Mouse (Mus musculus): ENCODE measurements around the gene Gmfb. TPM values are rescaled to one million over a fixed set of nuclear protein-coding genes. Genes with fewer than 3 reads are reported as not detected.
"Not testable (repeated sequence)": the region's sequence is repeated elsewhere in the genome, so short reads cannot be mapped to it uniquely, and the experiment has no call there.

Gmfb gene
- polyA plus RNA-seq, 1 experiment from 2014 or later = 121 TPM

DNA sequence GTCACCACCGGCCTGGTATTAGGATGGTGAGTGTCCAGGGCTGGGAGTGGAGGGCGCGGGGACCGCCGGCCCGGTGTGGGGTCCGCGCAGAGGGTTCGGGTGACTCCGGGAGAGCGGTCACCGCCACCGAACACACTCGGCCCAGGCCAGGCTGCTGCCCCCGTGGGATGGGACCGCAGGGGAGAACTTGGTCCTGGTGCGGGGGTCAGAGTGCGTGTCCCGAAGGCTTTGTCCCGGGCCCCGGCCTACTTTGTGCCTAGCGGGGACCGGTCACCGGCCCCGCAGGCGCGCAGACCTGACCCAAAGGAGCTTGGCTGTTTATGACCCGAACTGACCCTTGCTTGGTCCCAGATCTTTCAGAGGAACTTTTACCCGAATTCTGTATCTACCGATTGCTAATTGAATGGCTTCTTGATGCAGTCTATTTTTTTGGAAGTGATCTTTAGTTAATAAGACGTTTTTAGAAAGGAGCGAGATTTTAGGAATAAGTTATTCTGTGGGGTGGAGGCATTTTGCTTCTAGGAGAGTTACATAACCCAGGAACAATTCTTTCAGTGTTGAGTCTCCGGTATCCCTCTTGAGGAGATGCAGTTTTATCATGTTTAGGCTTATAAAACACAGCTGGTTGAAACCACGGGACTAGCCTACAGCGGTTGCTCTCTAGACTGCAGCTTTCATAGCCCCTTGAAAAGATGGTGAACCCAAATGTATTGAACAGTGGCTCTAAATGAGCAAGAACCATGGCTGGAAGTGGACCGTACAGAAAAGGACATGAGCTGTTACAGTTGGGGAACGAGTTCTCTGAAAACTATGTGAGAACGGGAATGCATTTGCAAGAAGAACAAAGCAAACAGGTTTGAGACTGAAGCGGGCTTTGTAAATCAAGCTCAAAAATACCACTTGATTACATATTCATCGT, 10.6 kb upstream of the Gmfb start:
- no peaks in the 10 kb centered on the region for H3K9me3 ChIP-seq (ENCODE audit: control insufficient read depth, low read length)
- H3K9ac ChIP-seq (ENCODE audit: low read length) = peak overlapping the region; percentile 81
- no peak; the same call in 1 of the 2 replicates for ATAC-seq (ENCODE audit: insufficient read depth, low FRiP score, low TSS enrichment)
- 0 out of 2 replicates have a peak, but pooled peaks cover 3% of the 10 kb centered on the region for H3K4me1 ChIP-seq (ENCODE audit: control insufficient read depth, insufficient read depth, low read length)
- H3K4me3 ChIP-seq (ENCODE audit: low read depth, low read length) = peak overlapping the region; percentile 86
- H3K27ac ChIP-seq (ENCODE audit: low read depth, low read length) = no peak overlapping the region
- no peaks in the 10 kb centered on the region for H3K36me3 ChIP-seq (ENCODE audit: control insufficient read depth, insufficient read depth, low read length)
- 9% methylated on average over 39 of the region's 40 CpGs for WGBS
- no peaks in the 10 kb centered on the region for H3K27me3 ChIP-seq (ENCODE audit: control insufficient read depth, insufficient read depth, low read length)
- peak overlapping the region; percentile 71 for H3K4me2 ChIP-seq (ENCODE audit: low read depth)
- peak; percentile 15 for DNase-seq (ENCODE audit: low spot score)

DNA sequence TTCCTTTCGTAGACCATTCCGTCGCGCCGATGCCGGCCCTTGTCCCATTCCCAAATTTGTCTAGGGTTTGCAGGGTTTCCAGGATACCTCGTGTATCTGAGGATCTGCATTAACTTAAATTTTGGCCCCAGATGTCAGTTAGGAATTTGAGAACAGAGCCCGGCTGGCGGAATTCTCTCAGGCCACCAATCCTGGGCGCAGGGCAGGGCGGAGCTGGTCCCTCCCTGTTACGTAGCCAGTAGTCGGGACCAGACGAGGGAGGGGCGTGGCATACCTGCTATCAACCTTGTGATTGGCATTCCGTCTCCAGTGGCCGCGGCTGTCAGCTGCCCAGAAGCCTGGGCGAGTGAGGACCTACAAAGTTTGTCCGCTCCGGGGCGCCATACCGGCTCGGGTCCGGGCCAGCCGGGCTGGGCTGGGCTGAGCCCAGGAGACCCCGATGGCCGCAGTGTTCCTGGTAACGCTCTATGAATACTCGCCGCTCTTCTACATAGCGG, 9.8 kb upstream of the Gmfb start, which contains the start of gene Cgrrf1:
Cgrrf1 (plus strand) TSS at position 289 of the 497 bp plus-strand sequence.
- peak; percentile 99 for ATAC-seq (ENCODE audit: insufficient read depth, low FRiP score, low TSS enrichment)
- Histone ChIP-seq H3K9me3 (ENCODE audit: control insufficient read depth, low read length) (no peaks in the 10 kb centered on the region), H3K27me3 (ENCODE audit: control insufficient read depth, insufficient read depth, low read length) (no peaks in the 10 kb centered on the region), H3K4me1 (ENCODE audit: control insufficient read depth, insufficient read depth, low read length) (0 out of 2 replicates have a peak, but pooled peaks cover 3% of the 10 kb centered on the region), H3K36me3 (ENCODE audit: control insufficient read depth, insufficient read depth, low read length) (no peaks in the 10 kb centered on the region), H3K4me3 (ENCODE audit: low read depth, low read length) (peak within 1 kb of the TSS; percentile 86), H3K27ac (ENCODE audit: low read depth, low read length) (no peak within 1 kb of the TSS), H3K4me2 (ENCODE audit: low read depth) (peak within 1 kb of the TSS; percentile 71), H3K9ac (ENCODE audit: low read length) (peak within 1 kb of the TSS; percentile 81)
- WGBS = under 1% methylated on average over 32 of the region's 32 CpGs
- DNase-seq (ENCODE audit: low spot score) = peak; percentile 94

DNA sequence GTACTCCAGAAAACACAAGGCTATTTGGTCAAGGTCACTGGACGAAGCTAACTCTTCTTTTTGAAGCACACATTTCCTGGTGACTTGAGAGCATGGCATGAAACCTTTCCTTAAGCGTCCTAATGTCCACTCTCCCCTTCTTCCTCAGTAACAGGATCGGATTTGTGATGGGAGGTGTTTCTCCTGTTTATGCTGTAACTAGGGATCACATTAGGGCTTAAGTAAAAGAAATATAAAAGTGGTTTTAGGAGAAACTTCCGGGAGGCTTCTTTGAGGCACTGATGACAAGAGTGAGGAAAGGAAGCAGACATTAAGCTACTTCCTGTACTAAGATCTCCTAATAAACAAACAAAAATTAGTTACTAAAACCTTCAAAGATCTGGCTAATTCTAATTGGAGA, 9.3 kb upstream of the Gmfb start:
- 9% methylated on average over 4 of the region's 4 CpGs for WGBS

DNA sequence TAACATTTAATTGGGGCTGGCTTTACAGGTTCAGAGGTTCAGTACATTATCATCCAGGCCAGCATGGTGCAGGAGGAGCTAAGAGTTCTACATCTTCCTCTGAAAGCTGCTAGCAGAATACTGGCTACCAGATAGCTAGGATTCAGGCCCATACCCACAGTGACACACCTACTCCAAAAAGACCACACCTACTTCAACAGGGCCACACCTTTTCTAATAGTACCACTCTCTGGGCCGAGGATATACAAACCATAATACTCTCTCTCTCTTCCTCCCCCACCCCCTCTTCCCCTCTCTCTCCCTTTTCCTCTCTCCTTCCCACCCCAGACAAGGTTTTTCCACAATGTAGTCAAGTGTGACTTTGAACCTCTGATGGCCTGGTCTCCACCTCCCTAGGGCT, 5.4 kb upstream of the Gmfb start:
- H3K4me1 ChIP-seq (ENCODE audit: control insufficient read depth, insufficient read depth, low read length) = no peaks in the 10 kb centered on the region
- no peak overlapping the region for H3K9ac ChIP-seq (ENCODE audit: low read length)
- no peak overlapping the region for H3K4me2 ChIP-seq (ENCODE audit: low read depth)
- H3K27me3 ChIP-seq (ENCODE audit: control insufficient read depth, insufficient read depth, low read length) = no peaks in the 10 kb centered on the region
- ATAC-seq (ENCODE audit: insufficient read depth, low FRiP score, low TSS enrichment) (no peak), DNase-seq (ENCODE audit: low spot score) (no peak)
- H3K4me3 ChIP-seq (ENCODE audit: low read depth, low read length) = no peak overlapping the region
- H3K27ac ChIP-seq (ENCODE audit: low read depth, low read length) = no peak overlapping the region
- H3K9me3 ChIP-seq (ENCODE audit: control insufficient read depth, low read length) = no peaks in the 10 kb centered on the region
- WGBS = 77% methylated on average over 1 of the region's 1 CpGs
- no peaks in the 10 kb centered on the region for H3K36me3 ChIP-seq (ENCODE audit: control insufficient read depth, insufficient read depth, low read length)

More for the DNA sequence above, 9.3 kb upstream of the Gmfb start:
- 0 out of 2 replicates have a peak, but pooled peaks cover 3% of the 10 kb centered on the region for H3K4me1 ChIP-seq (ENCODE audit: control insufficient read depth, insufficient read depth, low read length)
- peak overlapping the region; percentile 86 for H3K4me3 ChIP-seq (ENCODE audit: low read depth, low read length)
- H3K27me3 ChIP-seq (ENCODE audit: control insufficient read depth, insufficient read depth, low read length) = no peaks in the 10 kb centered on the region
- DNase-seq (ENCODE audit: low spot score) = no peak
- no peak overlapping the region for H3K27ac ChIP-seq (ENCODE audit: low read depth, low read length)
- peak overlapping the region; percentile 71 for H3K4me2 ChIP-seq (ENCODE audit: low read depth)
- H3K9ac ChIP-seq (ENCODE audit: low read length) = peak overlapping the region; percentile 35; the same call in 1 of the 2 replicates
- H3K36me3 ChIP-seq (ENCODE audit: control insufficient read depth, insufficient read depth, low read length) = no peaks in the 10 kb centered on the region
- H3K9me3 ChIP-seq (ENCODE audit: control insufficient read depth, low read length) = no peaks in the 10 kb centered on the region
- ATAC-seq (ENCODE audit: insufficient read depth, low FRiP score, low TSS enrichment) = no peak

DNA sequence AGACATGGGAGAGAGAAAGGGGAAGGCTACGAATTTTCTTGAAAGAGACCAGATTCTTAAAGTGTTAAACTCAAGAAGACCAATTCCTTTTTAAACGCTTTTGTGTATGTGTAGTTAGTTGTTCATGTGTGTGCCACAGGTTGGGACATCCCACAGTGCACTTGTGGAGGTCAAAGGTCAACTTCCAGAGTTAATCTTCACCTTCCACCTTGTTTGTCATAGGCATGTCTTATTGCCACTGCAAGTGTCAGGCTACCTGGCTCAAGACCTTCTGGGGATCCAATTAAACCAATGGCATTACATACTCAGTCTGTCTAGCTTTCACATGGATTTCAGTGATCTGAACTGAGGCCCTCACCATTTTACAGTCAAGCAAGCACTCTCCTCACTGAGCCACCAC, 2.0 kb upstream of the Gmfb start:
- DNase-seq (ENCODE audit: low spot score) (no peak), ATAC-seq (ENCODE audit: insufficient read depth, low FRiP score, low TSS enrichment) (no peak)
- peaks cover 10% of the 10 kb centered on the region; the same call in 1 of the 2 replicates for H3K4me1 ChIP-seq (ENCODE audit: control insufficient read depth, insufficient read depth, low read length)
- H3K9me3 ChIP-seq (ENCODE audit: control insufficient read depth, low read length) = no peaks in the 10 kb centered on the region
- H3K4me3 ChIP-seq (ENCODE audit: low read depth, low read length) = no peak overlapping the region
- H3K36me3 ChIP-seq (ENCODE audit: control insufficient read depth, insufficient read depth, low read length) = no peaks in the 10 kb centered on the region
- no peak overlapping the region for H3K9ac ChIP-seq (ENCODE audit: low read length)
- H3K27me3 ChIP-seq (ENCODE audit: control insufficient read depth, insufficient read depth, low read length) = no peaks in the 10 kb centered on the region
- H3K27ac ChIP-seq (ENCODE audit: low read depth, low read length) = no peak overlapping the region
- 81% methylated on average over 2 of the region's 2 CpGs for WGBS
- H3K4me2 ChIP-seq (ENCODE audit: low read depth) = no peak overlapping the region

DNA sequence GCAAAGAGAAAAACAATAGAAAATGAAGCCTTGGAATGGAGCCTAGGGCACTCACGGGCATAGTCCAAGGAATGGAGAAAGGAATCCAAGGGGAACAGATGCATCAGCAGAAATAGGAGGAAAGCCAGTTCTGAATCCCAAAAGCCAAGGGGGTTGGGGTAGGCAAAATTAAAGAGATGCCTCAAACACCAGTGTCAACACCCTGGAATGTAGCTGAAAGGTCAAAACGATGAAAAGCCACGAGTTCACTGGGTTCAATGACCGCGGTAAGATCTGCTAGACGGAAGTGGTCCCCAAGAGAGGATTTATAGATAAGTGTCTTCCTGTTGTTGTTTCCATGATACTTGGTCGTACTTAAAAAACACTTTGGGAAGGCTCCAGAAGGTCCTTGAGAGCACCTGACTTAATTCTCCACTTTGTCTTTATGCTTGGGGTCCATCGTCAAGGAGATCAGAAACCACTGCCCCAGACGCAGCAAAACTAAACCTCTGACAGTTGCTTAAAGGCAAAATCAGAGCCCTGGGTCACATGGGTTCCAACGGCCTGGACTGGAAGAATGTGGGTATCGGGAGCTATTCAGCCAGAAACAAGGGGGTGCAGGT, 670 bp downstream of the Gmfb start:
- ATAC-seq (ENCODE audit: insufficient read depth, low FRiP score, low TSS enrichment) = no peak
- H3K27ac ChIP-seq (ENCODE audit: low read depth, low read length) = peak overlapping the region; percentile 61; the same call in 1 of the 2 replicates

DNA sequence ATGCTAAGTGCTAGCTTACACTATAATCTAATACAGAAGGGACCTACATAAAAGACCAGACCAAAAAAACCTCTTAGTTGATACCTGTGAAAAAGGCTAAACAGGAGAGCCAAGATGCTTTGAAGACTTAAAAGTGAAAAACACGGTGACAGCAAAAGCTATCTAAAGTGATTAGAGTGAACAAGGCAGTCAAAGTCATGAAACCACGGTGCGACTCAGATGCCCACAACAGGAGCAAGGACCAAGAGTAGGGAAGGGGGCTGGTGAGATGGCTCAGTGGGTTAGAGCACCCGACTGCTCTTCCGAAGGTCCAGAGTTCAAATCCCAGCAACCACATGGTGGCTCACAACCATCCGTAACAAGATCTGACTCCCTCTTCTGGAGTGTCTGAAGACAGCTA, 2.1 kb downstream of the Gmfb start:
- 92% methylated on average over 5 of the region's 6 CpGs for WGBS
- not testable (repeated sequence) for H3K9ac ChIP-seq (ENCODE audit: low read length); ATAC-seq (ENCODE audit: insufficient read depth, low FRiP score, low TSS enrichment)

More for the DNA sequence above, 670 bp downstream of the Gmfb start:
- WGBS = 2% methylated on average over 11 of the region's 11 CpGs
- Histone ChIP-seq H3K27me3 (ENCODE audit: control insufficient read depth, insufficient read depth, low read length) (no peaks in the 10 kb centered on the region), H3K4me2 (ENCODE audit: low read depth) (peak overlapping the region; percentile 74), H3K4me1 (ENCODE audit: control insufficient read depth, insufficient read depth, low read length) (peaks cover 10% of the 10 kb centered on the region; the same call in 1 of the 2 replicates), H3K4me3 (ENCODE audit: low read depth, low read length) (peak overlapping the region; percentile 64), H3K9ac (ENCODE audit: low read length) (peak overlapping the region; percentile 81), H3K9me3 (ENCODE audit: control insufficient read depth, low read length) (no peaks in the 10 kb centered on the region), H3K36me3 (ENCODE audit: control insufficient read depth, insufficient read depth, low read length) (no peaks in the 10 kb centered on the region)
- DNase-seq (ENCODE audit: low spot score) = peak; percentile 26

DNA sequence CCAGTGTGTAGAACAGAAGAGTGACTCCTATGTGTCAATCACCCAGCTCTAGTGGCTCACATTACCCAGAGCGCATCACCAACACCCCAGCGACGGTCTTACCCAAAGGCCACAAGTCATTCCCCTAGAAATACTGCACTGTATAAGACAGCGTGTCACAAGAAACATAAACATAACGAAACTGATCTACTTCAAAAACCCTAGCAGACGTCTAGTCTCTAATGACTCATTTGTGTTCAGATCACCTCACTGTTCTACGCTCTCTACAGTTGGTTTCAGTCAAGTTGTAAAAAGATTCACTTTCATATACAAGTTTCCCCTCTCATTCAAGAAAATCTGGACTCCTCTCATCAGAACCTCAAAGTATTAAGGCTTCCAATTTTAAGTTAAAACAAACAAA, 3.3 kb downstream of the Gmfb start:
- Histone ChIP-seq H3K9me3 (ENCODE audit: control insufficient read depth, low read length) (no peaks in the 10 kb centered on the region), H3K4me2 (ENCODE audit: low read depth) (no peak overlapping the region), H3K4me3 (ENCODE audit: low read depth, low read length) (no peak overlapping the region), H3K27me3 (ENCODE audit: control insufficient read depth, insufficient read depth, low read length) (no peaks in the 10 kb centered on the region), H3K9ac (ENCODE audit: low read length) (no peak overlapping the region), H3K27ac (ENCODE audit: low read depth, low read length) (no peak overlapping the region), H3K4me1 (ENCODE audit: control insufficient read depth, insufficient read depth, low read length) (peaks cover 10% of the 10 kb centered on the region; the same call in 1 of the 2 replicates), H3K36me3 (ENCODE audit: control insufficient read depth, insufficient read depth, low read length) (no peaks in the 10 kb centered on the region; the same call in 1 of the 2 replicates)
- 95% methylated on average over 7 of the region's 7 CpGs for WGBS
- DNase-seq (ENCODE audit: low spot score) = no peak
- no peak for ATAC-seq (ENCODE audit: insufficient read depth, low FRiP score, low TSS enrichment)

More for the DNA sequence above, 2.1 kb downstream of the Gmfb start:
- H3K4me2 ChIP-seq (ENCODE audit: low read depth); DNase-seq (ENCODE audit: low spot score); H3K36me3 ChIP-seq (ENCODE audit: control insufficient read depth, insufficient read depth, low read length); H3K4me1 ChIP-seq (ENCODE audit: control insufficient read depth, insufficient read depth, low read length); H3K27me3 ChIP-seq (ENCODE audit: control insufficient read depth, insufficient read depth, low read length); H3K4me3 ChIP-seq (ENCODE audit: low read depth, low read length); H3K9me3 ChIP-seq (ENCODE audit: control insufficient read depth, low read length); H3K27ac ChIP-seq (ENCODE audit: low read depth, low read length): not testable (repeated sequence)
